Mouse (Mus musculus) ES-Bruce4 (cell line): ENCODE results near the gene Hivep1.

Experiments used
- CTCF ChIP-seq: IDR thresholded peaks from one replicate; pipeline ENCODE4 v1.8.1; 2011; ENCODE audit warnings: low read depth, low read length
- EP300 ChIP-seq: IDR thresholded peaks from 2 replicates; pipeline ENCODE4 v1.6.1; 2011; ENCODE audit warnings: low read depth, low read length; ENCODE audit not compliant: insufficient read depth

GRCm38 (mm10) chr13:42119062-42119461 is 67.2 kb downstream of the Hivep1 start:
- TF ChIP-seq CTCF (no peak), EP300 (no peak)
